Mouse (Mus musculus) ES-Bruce4 (cell line): ENCODE measurements around the gene Spp2. TPM values are rescaled to one million over a fixed set of nuclear protein-coding genes. Genes with fewer than 3 reads are reported as not detected.

Experiments used
- H3K27ac ChIP-seq: 2 replicates; pipeline ENCODE4 v1.5.1; 2012; ENCODE audit warnings: low read length, inconsistent platforms; ENCODE audit not compliant: insufficient read depth
- H3K27me3 ChIP-seq: 2 replicates; pipeline ENCODE4 v1.6.1; 2012; ENCODE audit warnings: mild to moderate bottlenecking, low read length, inconsistent platforms; ENCODE audit not compliant: control insufficient read depth, poor library complexity, insufficient read depth, severe bottlenecking
- H3K36me3 ChIP-seq: 2 replicates; pipeline ENCODE4 v1.6.1; 2012; ENCODE audit warnings: inconsistent platforms, mild to moderate bottlenecking, low read length, moderate library complexity; ENCODE audit not compliant: control insufficient read depth, poor library complexity, insufficient read depth, severe bottlenecking
- H3K4me1 ChIP-seq: one replicate; pipeline ENCODE4 v1.8.1; 2011; ENCODE audit warnings: low read length; ENCODE audit not compliant: control insufficient read depth, insufficient read depth
- H3K4me3 ChIP-seq: 2 replicates; pipeline ENCODE4 v1.5.1; 2011; ENCODE audit warnings: low read depth, mild to moderate bottlenecking, low read length
- H3K9ac ChIP-seq: 2 replicates; pipeline ENCODE4 v1.6.1; 2012; ENCODE audit warnings: low read depth, mild to moderate bottlenecking, inconsistent platforms; ENCODE audit not compliant: poor library complexity, severe bottlenecking
- H3K9me3 ChIP-seq: replicated peaks from 2 replicates; pipeline ENCODE4 v1.6.1; 2012; ENCODE audit warnings: mild to moderate bottlenecking, low read length, inconsistent platforms; ENCODE audit not compliant: control insufficient read depth, poor library complexity, insufficient read depth, severe bottlenecking
- CTCF ChIP-seq: IDR thresholded peaks from one replicate; pipeline ENCODE4 v1.8.1; 2011; ENCODE audit warnings: low read depth, low read length
- EP300 ChIP-seq: IDR thresholded peaks from 2 replicates; pipeline ENCODE4 v1.6.1; 2011; ENCODE audit warnings: low read depth, low read length; ENCODE audit not compliant: insufficient read depth
- POLR2A ChIP-seq: IDR thresholded peaks from one replicate; pipeline ENCODE4 v1.8.1; 2011; ENCODE audit warnings: low read length; ENCODE audit not compliant: insufficient read depth
- polyA plus RNA-seq: library from polyadenylated mRNA; stranded (reverse); fragments of >200 nt; gene quantifications from 2 replicates; pipeline ENCODE4 v1.2.4, GENCODE M21; 2011; ENCODE audit warnings: low read depth; ENCODE audit not compliant: missing spikeins, insufficient read depth, insufficient read length

Spp2 gene
- polyA plus RNA-seq, 1 experiment, result not detected

GRCm38 (mm10) chr1:88431262-88431661, 24.5 kb downstream of the Spp2 start:
- Histone ChIP-seq H3K27me3 (no peaks in the 10 kb centered on the region), H3K4me1 (no peaks in the 10 kb centered on the region), H3K9ac (no peak overlapping the region), H3K36me3 (no peaks in the 10 kb centered on the region), H3K4me3 (no peak overlapping the region), H3K27ac (no peak overlapping the region), H3K9me3 (no peaks in the 10 kb centered on the region)
- TF ChIP-seq CTCF (no peak), POLR2A (no peak), EP300 (no peak)

DNA sequence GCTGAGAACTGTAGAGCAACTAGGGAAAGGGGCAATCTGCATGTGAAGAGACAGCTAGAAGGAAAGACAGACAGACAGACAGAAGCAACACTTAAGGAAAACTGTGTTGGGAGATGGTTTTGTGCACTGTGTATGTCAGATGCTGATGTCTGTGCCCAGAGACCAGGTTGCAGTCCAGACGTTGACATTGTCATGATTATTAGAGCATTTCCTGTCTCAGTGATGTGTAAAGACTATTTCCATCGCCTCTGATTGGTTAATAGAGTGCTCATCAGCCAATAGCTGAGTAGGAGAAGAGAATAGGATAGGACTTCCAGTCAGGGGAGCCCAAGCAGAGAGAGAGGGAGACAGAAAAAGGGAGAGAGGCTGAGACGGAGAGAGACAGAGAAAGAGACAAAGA, 25.8 kb downstream of the Spp2 start:
- no peaks in the 10 kb centered on the region for H3K36me3 ChIP-seq

DNA sequence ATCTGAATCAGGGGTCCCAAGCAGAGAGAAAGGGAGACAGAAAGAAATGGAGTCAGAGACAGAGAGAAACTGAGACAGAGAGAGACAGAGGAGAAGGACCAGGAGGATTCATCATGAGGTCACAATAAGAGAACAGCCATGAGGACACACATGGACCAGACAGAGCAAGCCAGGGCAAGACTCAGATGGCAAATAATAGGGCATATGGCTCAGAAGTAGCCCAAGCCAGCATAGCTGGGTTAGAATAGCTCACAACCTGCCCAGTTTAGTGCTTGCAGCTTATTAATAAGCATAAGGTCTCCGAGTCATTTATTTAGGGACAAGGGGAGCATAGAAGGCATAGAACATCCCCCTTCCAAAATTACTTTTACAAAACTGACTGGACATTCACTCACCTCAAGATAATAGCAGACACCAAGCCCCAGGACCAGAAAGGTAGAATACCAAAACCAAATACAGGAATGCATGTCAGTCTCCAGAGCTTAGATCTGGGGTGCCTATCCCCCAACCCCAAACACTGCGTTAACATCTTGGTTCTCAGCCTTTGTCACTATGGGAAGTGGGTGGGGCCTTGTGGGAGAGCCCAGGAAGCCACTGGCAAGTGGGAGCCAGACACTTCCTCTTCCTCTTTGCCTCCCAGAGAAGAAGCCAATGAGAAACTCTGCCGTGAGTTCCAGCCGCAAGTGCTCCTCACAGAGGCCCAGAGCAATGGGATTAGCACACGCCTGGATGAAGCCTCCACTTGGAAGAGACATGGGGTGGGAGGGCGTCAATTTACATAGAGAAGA, 26.5 kb downstream of the Spp2 start:
- H3K4me3 ChIP-seq, result no peak overlapping the region
- H3K27ac ChIP-seq, result no peak overlapping the region
- no peaks in the 10 kb centered on the region for H3K27me3 ChIP-seq
- no peaks in the 10 kb centered on the region for H3K4me1 ChIP-seq
- H3K9ac ChIP-seq, result no peak overlapping the region
- TF ChIP-seq CTCF (no peak), EP300 (no peak), POLR2A (no peak)
- H3K9me3 ChIP-seq, result no peaks in the 10 kb centered on the region
- no peaks in the 10 kb centered on the region for H3K36me3 ChIP-seq

More for the DNA sequence above, 25.8 kb downstream of the Spp2 start:
- Histone ChIP-seq H3K9ac (no peak overlapping the region), H3K9me3 (no peaks in the 10 kb centered on the region), H3K27ac (no peak overlapping the region), H3K27me3 (no peaks in the 10 kb centered on the region), H3K4me3 (no peak overlapping the region), H3K4me1 (no peaks in the 10 kb centered on the region)
- TF ChIP-seq CTCF (no peak), EP300 (no peak), POLR2A (no peak)

- H3K9me3 ChIP-seq, result no peaks in the 10 kb centered on the region
- TF ChIP-seq POLR2A, result no peak
- peak; percentile 76 for TF ChIP-seq CTCF
- H3K4me1 ChIP-seq, result no peaks in the 10 kb centered on the region
- H3K27me3 ChIP-seq, result no peaks in the 10 kb centered on the region
- no peaks in the 10 kb centered on the region for H3K36me3 ChIP-seq
- no peak overlapping the region for H3K9ac ChIP-seq
- H3K27ac ChIP-seq, result no peak overlapping the region
- no peak overlapping the region for H3K4me3 ChIP-seq
These were observed 27.3 kb downstream of the Spp2 start for GRCm38 (mm10) chr1:88434057-88434456.

DNA sequence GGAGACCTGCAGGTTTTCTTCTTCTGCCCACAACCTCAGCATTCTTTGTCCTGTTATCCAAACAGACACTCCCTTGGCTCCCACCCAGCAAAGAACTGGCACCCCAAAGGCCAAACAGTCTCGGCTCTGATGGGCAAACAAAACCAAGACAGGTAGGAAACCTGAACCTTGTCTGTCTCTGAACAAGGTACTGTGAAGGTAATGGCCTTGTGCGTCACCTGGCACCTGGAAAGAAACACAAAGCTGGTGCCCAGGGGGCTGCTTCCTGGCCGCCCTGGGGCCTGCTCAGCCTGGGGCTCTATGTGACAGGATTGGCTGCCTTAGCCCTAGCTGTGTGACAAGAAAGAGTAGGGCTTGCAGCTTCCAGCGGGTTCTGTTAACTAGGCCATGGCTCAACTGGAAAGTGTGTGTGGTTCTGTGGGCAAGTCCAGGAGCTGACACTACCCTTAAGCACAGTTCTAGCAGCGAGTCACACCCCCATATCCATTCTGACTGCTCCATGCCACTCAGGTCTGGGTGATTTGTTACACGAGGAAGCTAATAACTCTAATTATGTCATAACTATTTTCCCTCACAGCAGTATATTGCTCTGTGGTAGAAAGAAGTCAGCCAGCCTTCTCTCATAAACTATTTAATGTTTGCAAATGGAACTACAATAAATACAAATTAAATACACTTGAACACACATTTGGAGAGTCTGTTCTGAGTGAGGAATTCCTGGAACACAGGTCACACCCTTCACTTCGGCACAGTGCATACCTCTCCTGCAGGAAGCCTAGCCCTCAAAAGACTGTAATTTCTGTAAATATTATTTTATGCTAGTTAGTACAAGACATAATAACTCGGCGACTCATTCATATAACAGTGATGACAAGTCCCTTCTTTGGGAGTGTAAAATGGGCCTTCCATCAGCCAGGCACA, 30.7 kb downstream of the Spp2 start:
- H3K27me3 ChIP-seq, result no peaks in the 10 kb centered on the region
- no peaks in the 10 kb centered on the region for H3K9me3 ChIP-seq
- no peak overlapping the region for H3K27ac ChIP-seq
- no peaks in the 10 kb centered on the region for H3K4me1 ChIP-seq
- H3K4me3 ChIP-seq, result no peak overlapping the region
- H3K9ac ChIP-seq, result no peak overlapping the region
- TF ChIP-seq CTCF (no peak), EP300 (no peak), POLR2A (no peak)
- no peaks in the 10 kb centered on the region for H3K36me3 ChIP-seq

- Histone ChIP-seq H3K9ac (no peak overlapping the region), H3K27me3 (no peaks in the 10 kb centered on the region), H3K9me3 (no peaks in the 10 kb centered on the region), H3K4me3 (no peak overlapping the region), H3K36me3 (no peaks in the 10 kb centered on the region), H3K27ac (no peak overlapping the region), H3K4me1 (no peaks in the 10 kb centered on the region)
- TF ChIP-seq EP300, result no peak
- TF ChIP-seq POLR2A, result no peak
- no peak for TF ChIP-seq CTCF
These were observed 36.6 kb downstream of the Spp2 start for GRCm38 (mm10) chr1:88443383-88443782.
